Mouse (Mus musculus) Patski (cell line): ENCODE results near the gene Adk. TPM values are rescaled to one million over a fixed set of nuclear protein-coding genes. Genes with fewer than 3 reads are reported as not detected.

Source experiments
- ATAC-seq: fragments of 100-300 bp; one replicate; pipeline ENCODE4 v1.8.0; 2021
- CTCF ChIA-PET: fragments of 350-600 bp; sonication (Branson Sonifier 250); formaldehyde crosslinking; loops from one replicate; lab custom pipeline; 2022; ENCODE audit warnings: inconsistent platforms; lab: Charles Lee
- POLR2A ChIA-PET: fragments of 350-600 bp; sonication (Branson Sonifier 250); formaldehyde crosslinking; loops from one replicate; lab custom pipeline; 2022; ENCODE audit warnings: antibody characterized with exemption, inconsistent platforms; lab: Charles Lee
- DNase-seq: peaks from one replicate; pipeline ENCODE4 v3.0.0-alpha.2; 2011; ENCODE audit warnings: low read depth, low spot score
- H3K27me3 ChIP-seq: fragments of 371-371 bp; one replicate; pipeline ENCODE4 v1.5.1; 2021
- CTCF ChIP-seq: fragments of 100-300 bp; IDR thresholded peaks from one replicate; pipeline ENCODE4 v1.5.1; 2021
- in situ Hi-C: fragments of 300-500 bp; cut with MboI; formaldehyde crosslinking; loops from 3 replicates; pipeline ENCODE4 v1.11.1; 2018; ENCODE audit warnings: low pct_unique_long_range_greater_than_20kb, mixed read lengths
- polyA plus RNA-seq: library from polyadenylated mRNA; unstranded; gene quantifications from one replicate; pipeline ENCODE4 v1.2.3, GENCODE M21; 2021

The Adk gene
- polyA plus RNA-seq, 1 experiment from 2014 or later, result 55.1 TPM

DNA sequence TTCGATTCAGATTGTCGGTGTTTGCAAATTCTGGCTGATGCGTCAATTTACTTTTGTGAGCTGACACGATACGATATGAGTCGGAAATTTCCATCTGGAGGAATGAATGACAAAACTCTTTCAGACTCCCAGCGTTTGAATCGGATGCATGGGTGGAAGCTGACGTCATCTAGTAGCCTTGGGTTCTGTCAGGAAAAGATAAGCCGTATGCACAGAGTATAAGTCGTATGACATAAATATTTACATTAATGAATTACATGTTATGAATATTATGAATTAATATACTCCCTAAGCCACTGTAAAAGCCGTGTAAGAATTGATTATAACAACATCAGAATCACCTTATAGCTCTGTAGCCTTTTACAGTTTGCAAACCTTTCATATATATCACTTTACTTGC lies 13.3 kb upstream of the Adk start:
- ATAC-seq (no peak), DNase-seq (no peak)
- ChIA-PET CTCF (interaction anchor here (1.1 to 2.2 kb wide), 4 partner anchors 10 to 44 kb away, joined by 3 to 7 read pairs (median 4); no protein-coding TSS in a partner anchor), POLR2A (interaction anchor here (0.7 kb wide), 1 partner anchor 1264 kb away, joined by 4 read pairs; no protein-coding TSS in a partner anchor)
- in situ Hi-C loops, result no loop called here
- H3K27me3 ChIP-seq, result no peaks in the 10 kb centered on the region
- TF ChIP-seq CTCF, result no peak

DNA sequence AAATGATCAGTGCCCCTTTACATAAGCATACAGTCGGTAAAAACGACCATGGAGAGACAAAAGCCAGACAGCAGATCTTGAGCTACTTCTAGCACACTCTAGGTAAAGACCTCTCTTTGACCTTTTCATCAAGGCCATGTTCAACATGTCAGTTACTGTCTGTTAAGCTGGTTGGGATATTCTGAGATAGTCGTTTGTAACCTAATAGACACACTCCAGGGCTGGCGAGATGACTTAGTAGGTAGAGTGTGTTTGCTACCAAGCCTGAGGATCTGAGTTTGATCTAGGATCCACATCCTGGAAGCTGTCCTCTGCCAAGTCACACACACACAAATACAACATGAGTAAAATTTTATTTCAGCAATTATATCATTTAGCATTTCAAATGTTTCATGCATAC lies 12.8 kb upstream of the Adk start:
- DNase-seq (no peak), ATAC-seq (no peak)
- in situ Hi-C loops, result no loop called here
- no peak for TF ChIP-seq CTCF
- ChIA-PET CTCF (interaction anchor here (1.1 to 2.2 kb wide), 5 partner anchors 9 to 69 kb away, joined by 3 to 7 read pairs (median 3); no protein-coding TSS in a partner anchor), POLR2A (no interaction called here)
- no peaks in the 10 kb centered on the region for H3K27me3 ChIP-seq

DNA sequence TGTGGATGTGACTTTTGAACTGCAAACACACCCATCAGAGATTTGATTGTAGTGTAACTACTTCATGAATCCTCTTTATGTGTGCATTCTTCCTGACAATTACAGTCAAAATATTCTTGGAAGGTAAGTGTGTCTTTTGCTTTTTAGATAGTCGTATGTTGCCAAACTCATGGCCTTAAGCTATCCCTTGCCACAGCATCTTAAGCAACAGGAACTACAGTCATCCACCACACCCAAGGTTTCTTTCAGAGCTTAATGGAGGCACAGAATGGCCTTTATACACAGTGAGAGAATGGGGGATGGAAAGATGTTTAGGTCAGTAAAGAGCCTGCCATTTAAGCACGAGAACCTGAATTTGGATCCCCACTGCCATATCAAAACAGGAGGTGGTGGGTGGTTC lies 4.5 kb upstream of the Adk start:
- H3K27me3 ChIP-seq, result no peaks in the 10 kb centered on the region
- POLR2A ChIA-PET, result no interaction called here
- ATAC-seq (no peak), DNase-seq (no peak)
- CTCF ChIA-PET, result no interaction called here
- in situ Hi-C loops, result no loop called here
- no peak for TF ChIP-seq CTCF

DNA sequence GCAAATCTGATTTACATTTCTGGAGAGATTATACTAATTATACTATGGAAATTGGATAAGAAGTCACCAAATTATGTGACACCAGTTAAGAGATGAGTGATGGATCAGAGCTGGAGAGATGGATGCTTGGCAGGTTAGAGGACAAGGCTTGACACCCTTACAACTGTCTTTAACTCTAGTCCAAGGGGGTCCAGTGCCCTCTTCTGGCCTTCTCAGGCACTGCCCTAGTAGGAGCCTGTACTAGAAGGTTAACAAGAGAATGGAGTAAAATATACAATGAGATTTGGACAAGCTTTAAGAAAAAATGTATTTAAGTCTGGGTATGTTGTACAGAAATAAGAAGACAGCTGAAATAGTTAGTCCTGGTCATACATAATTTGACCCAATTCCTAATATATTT lies 3.5 kb upstream of the Adk start:
- CTCF ChIA-PET, result interaction anchor here (0.8 to 1.6 kb wide), 5 partner anchors 9 to 245 kb away, joined by 3 to 7 read pairs (median 4); no protein-coding TSS in a partner anchor
- in situ Hi-C loops, result no loop called here
- no peak for TF ChIP-seq CTCF
- ATAC-seq, result no peak
- no peak for DNase-seq
- POLR2A ChIA-PET, result no interaction called here
- H3K27me3 ChIP-seq, result no peaks in the 10 kb centered on the region

DNA sequence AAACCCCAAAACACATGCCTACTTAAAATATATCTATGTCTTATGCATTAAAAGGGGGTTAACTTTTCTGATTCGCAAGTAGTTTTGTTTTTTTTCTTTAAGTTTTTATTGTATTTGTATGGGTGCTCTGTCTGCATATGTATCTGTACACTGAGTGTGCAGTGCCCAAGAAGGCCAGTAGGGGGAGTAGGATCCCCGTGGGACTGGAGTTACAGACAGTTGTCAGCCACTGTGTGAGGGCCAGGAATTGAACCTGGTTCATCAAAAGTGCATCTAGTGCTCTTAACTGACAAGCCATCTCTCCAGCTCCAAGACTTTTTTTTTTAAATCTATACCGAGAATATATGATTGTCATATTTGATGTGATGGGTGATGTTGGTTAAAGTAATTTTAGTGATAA lies 1.6 kb upstream of the Adk start:
- TF ChIP-seq CTCF, result no peak
- no peak for ATAC-seq
- CTCF ChIA-PET, result interaction anchor here (2.1 kb wide), 1 partner anchor 59 kb away, joined by 6 read pairs; no protein-coding TSS in a partner anchor
- in situ Hi-C loops, result loop anchor here (5.0 kb wide), 1 partner anchor 62 kb away; no protein-coding TSS in a partner anchor
- POLR2A ChIA-PET, result interaction anchor here (0.6 to 0.7 kb wide), 2 partner anchors 25 to 53 kb away, joined by 4 read pairs; no protein-coding TSS in a partner anchor
- DNase-seq, result no peak
- H3K27me3 ChIP-seq, result no peaks in the 10 kb centered on the region

DNA sequence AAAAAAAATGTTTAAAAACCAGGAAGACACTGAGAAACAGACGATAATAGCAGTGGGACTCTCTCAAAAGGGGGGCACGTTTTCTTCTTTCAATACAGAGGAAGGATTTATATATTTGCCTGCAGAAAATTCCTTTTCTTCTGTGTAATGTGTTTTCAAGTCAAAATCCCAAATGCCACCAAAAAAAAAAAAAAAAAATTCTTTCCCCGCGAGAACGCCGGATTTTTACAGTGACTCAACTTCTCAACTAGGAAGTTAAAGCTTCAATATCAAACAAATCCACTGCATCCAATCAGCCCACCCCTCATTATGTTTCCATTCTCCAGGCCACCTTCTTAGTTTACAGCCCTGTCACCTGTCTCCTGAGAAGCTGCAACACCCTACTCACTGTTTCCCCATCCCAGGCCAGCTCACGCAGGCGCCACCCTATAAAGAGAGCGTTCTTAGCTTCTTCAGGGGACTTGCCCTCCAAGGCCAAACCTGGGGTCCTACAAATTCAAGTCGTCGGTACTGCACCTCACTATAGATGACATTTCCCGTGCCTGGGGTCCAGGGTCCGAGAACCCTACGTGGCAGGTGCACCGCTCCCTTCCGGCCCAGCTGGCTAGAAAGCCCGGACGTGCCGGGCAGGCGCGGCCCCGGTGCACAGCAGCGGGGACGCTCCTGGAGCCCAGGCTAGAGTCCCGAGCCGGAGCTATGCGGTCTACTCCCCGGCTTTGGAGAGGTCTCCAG lies 828 bp upstream of the Adk start:
- in situ Hi-C loops, result loop anchor here (5.0 kb wide), 1 partner anchor 61 kb away; no protein-coding TSS in a partner anchor
- DNase-seq (no peak), ATAC-seq (peak; percentile 41)
- no peaks in the 10 kb centered on the region for H3K27me3 ChIP-seq
- ChIA-PET POLR2A (interaction anchor here (0.5 to 1.1 kb wide), 5 partner anchors 13 to 1836 kb away, joined by 3 to 5 read pairs (median 3); no protein-coding TSS in a partner anchor), CTCF (interaction anchor here (1.8 to 2.1 kb wide), 2 partner anchors 18 to 58 kb away, joined by 4 to 6 read pairs; no protein-coding TSS in a partner anchor)
- no peak for TF ChIP-seq CTCF

GRCm38 (mm10) chr14:21052781-21053130 lies 382 bp downstream of the Adk start:
- TF ChIP-seq CTCF, result no peak
- DNase-seq, result no peak
- ChIA-PET POLR2A (interaction anchor here (1.1 kb wide), 1 partner anchor 10 kb away, joined by 3 read pairs; no protein-coding TSS in a partner anchor), CTCF (interaction anchor here (1.1 to 1.8 kb wide), 2 partner anchors 16 to 23 kb away, joined by 4 read pairs; no protein-coding TSS in a partner anchor)
- H3K27me3 ChIP-seq, result no peaks in the 10 kb centered on the region
- in situ Hi-C loops, result loop anchor here (5.0 kb wide), 1 partner anchor 60 kb away; no protein-coding TSS in a partner anchor
- ATAC-seq, result peak; percentile 67

- POLR2A ChIA-PET, result interaction anchor here (1.1 kb wide), 1 partner anchor 9 kb away, joined by 3 read pairs; no protein-coding TSS in a partner anchor
These were observed 777 bp downstream of the Adk start for GRCm38 (mm10) chr14:21053151-21053550.

DNA sequence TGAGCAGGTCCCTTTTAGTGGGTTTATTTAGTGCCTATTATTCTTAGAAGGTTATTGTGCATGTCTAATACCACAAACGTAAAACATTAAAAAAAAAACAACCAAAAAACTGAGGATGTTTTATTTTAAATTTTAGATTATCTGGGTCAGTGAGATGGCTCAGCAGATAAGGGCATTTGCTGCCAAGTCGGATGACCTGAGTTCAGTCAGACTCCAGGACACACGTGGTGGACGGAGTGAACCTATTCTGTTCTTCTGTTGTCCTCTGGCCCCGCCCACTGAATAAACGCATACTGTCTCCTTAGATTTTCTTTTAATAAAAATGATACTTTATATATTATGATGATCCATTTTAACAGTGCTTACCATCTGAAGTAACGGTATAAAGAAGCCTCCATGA lies 1.2 kb downstream of the Adk start:
- TF ChIP-seq CTCF, result no peak
- DNase-seq, result no peak
- CTCF ChIA-PET, result interaction anchor here (1.1 kb wide), 1 partner anchor 22 kb away, joined by 4 read pairs; no protein-coding TSS in a partner anchor

More at GRCm38 (mm10) chr14:21053151-21053550, 777 bp downstream of the Adk start:
- in situ Hi-C loops, result loop anchor here (5.0 kb wide), 1 partner anchor 59 kb away; no protein-coding TSS in a partner anchor
- no peak for TF ChIP-seq CTCF
- no peak for ATAC-seq
- no peaks in the 10 kb centered on the region for H3K27me3 ChIP-seq
- CTCF ChIA-PET, result interaction anchor here (1.1 kb wide), 1 partner anchor 22 kb away, joined by 4 read pairs; no protein-coding TSS in a partner anchor
- no peak for DNase-seq

GRCm38 (mm10) chr14:21058972-21059371 lies 6.6 kb downstream of the Adk start:
- ChIA-PET POLR2A (no interaction called here), CTCF (interaction anchor here (1.4 to 1.6 kb wide), 3 partner anchors 10 to 31 kb away, joined by 3 to 6 read pairs (median 3); no protein-coding TSS in a partner anchor)
- no peaks in the 10 kb centered on the region for H3K27me3 ChIP-seq
- no peak for ATAC-seq
- in situ Hi-C loops, result no loop called here
- DNase-seq, result no peak
- TF ChIP-seq CTCF, result no peak

More for the DNA sequence above, 1.2 kb downstream of the Adk start:
- no peaks in the 10 kb centered on the region for H3K27me3 ChIP-seq
- POLR2A ChIA-PET, result no interaction called here
- in situ Hi-C loops, result loop anchor here (5.0 kb wide), 1 partner anchor 59 kb away; no protein-coding TSS in a partner anchor
- no peak for ATAC-seq
